Mouse (Mus musculus): Measurements from ENCODE around the gene Acer3.
A peak's percentile ranks its signal among the peaks of the same experiment; 100 is the strongest.

The Acer3 gene

DNA sequence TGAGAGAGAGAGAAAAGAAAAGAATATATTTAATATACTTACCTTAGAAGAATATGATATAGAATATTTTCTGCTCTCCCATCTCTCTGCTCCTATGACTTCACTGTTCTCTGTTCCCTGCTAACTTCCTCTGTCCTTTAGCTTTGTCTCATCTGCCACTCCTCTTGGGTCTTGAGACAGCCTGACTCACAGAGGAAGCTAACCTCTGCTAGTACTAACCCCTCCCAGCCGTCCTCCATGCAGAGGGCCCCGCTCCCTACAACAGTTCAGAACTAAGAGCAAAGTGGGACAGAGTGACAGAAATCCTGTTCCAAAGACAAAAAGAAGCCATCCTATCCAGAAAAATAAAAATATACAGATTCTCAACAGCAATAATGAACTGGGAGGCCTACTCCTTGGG, at the start of gene Acer3:
Gene Acer3, minus strand, starts transcription at position 126 of the 400 bp plus-strand sequence.
- ATAC-seq (ENCODE audit: insufficient number of reproducible peaks, low FRiP score, low TSS enrichment): no peak

DNA sequence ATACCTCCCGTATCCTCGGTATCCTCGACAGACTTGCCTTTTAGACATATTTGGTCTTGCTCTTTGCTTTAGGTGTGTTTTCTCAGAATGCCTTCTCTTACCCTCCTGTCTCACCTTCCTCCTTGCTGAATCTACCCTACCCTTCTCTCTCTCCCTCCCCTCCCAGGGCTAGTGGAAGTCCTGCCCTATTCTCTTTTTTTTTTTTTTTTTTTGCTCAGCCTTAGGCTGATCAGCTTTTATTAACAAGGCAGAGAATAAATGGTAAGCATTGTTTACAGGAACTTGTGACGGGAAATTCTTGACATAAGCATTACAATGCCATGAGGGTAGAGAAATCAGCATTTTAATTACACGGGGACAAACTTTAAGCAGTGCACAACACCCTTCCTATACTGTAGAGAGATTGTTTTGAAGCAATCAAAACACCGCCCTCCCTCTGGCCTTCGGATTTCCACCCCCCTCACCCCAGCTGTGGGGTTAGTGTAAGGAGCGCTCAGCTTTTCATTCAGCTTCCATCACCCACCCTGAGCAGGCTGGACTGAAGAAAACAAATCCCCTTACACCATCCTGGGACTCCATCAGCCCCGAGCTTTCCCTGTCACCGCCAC, 48.9 kb upstream of the Acer3 start:
- no peak for ATAC-seq (ENCODE audit: insufficient number of reproducible peaks, low FRiP score, low TSS enrichment)

- ATAC-seq (ENCODE audit: insufficient number of reproducible peaks, low FRiP score, low TSS enrichment): no peak
Observed at GRCm38 (mm10) chr7:98361662-98362061, 40.7 kb upstream of the Acer3 start.

GRCm38 (mm10) chr7:98361063-98361652, 40.1 kb upstream of the Acer3 start, which contains the start of gene Tsku:
Gene Tsku, minus strand, starts transcription at chr7:98361328.
- ATAC-seq (ENCODE audit: insufficient number of reproducible peaks, low FRiP score, low TSS enrichment): peak; percentile 58

DNA sequence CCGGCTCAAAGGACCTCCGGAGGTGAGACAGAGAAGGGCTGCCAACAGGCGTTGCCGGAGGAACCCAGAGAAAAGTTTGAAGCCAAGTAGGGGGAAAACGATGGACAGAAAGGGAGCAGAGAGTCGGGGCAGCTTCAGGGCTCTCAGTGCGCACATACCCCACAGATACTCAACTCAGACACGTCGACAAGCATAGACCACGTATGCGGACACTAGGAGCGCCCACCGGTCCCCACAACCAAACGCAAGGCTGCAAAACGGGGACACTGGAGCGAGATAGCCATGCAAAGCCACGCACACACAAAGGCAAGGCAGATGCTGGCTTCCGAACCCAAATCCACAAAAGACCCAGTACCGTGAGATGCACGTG, 39.6 kb upstream of the Acer3 start:
- no peak for ATAC-seq (ENCODE audit: insufficient number of reproducible peaks, low FRiP score, low TSS enrichment)

DNA sequence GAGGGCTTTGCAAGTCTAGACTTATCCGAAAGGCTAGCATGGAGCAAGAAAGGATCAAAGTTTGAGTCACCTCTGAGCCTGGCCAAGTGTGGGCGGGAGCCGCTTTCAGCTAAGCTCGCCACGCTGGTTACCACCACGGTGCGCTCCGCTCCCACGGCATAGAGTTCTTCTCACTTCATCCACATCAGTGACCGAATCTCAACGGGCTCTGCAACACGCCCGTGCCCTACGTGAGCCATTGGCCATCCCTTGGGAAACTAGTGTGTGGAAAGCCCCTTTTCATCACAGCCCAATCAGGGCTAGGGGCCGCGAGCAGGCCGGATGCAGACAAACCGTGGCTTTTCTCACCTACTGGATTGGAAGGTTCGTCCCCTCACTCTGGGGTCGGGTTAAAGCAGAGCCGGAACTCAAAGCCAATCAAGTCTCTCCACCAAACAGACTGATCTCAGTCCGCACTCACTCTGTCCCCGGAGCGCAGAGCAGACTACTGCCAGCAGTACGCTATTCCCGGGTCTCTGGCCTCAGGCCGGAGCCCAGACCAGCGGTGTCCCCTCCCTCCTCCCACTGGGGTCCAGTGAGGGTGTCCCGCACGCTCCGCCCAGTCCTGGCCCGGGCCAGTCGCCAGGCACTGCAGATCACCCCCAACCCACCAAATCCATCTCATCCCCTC, 39.1 kb upstream of the Acer3 start:
- 0 out of 2 replicates have a peak, but pooled peaks have one; percentile 29 for ATAC-seq (ENCODE audit: insufficient number of reproducible peaks, low FRiP score, low TSS enrichment)

DNA sequence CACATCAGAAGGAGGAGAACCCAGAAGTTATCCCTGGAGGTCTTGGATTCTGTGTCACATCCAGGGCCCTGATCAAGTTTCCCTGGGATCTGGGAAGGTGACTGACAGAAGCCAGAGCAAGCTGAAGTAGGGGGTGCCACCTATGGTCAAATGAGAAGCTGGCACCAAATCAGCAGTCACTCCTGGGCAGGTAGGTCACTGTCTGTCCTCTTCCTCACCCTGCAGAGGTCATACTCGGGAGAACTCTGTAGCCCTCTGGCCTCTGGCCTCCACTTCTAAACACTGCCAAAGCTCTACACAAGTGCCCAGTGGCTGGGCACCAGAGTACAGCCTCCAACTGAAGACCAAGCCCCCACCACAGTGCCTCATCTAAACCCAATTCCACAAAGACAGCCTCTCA, 37.0 kb upstream of the Acer3 start:
- ATAC-seq (ENCODE audit: insufficient number of reproducible peaks, low FRiP score, low TSS enrichment): no peak

DNA sequence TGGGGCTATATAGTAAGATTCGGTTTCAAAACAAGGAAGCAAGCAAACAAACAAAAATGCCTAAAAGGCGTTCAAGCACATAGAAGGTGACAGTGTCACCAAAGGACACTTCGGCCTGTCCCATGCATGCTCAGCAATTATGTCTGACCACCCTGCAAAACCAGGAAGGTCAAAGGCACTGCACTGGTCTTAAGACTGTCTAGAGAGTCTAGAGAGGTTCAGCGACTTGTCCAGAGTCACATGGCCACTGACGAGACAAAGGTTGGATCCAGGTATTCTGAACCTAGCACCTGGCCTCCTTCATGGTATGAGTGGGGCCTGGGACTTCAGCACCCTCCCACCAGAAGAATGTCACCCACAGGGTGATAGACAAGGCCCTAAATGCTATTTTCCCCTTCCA, 36.3 kb upstream of the Acer3 start:
- no peak for ATAC-seq (ENCODE audit: insufficient number of reproducible peaks, low FRiP score, low TSS enrichment)

GRCm38 (mm10) chr7:98354921-98355310, 33.9 kb upstream of the Acer3 start:
- ATAC-seq (ENCODE audit: insufficient number of reproducible peaks, low FRiP score, low TSS enrichment): no peak

- ATAC-seq (ENCODE audit: insufficient number of reproducible peaks, low FRiP score, low TSS enrichment): no peak
Observed at GRCm38 (mm10) chr7:98354160-98354920, 33.3 kb upstream of the Acer3 start.

DNA sequence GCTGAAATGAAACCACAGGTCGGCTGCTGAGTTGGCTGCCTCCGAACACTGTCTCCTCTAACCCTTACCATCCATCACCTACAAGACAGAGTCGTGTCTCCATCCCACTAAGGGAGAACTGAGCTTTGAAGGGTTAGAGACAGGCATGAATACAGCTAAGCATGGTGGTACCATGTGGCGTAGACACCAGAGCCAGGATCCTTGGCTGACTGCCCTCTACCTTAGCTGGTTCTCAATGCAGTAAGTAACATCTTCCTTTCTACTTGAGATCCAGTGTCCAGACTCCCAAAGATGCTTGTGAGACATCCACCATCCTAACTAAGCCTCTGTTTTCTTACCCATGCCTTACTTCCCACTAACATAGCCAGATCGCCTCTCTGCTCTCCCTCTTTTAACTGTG, 32.6 kb upstream of the Acer3 start:
- ATAC-seq (ENCODE audit: insufficient number of reproducible peaks, low FRiP score, low TSS enrichment): no peak

- no peak for ATAC-seq (ENCODE audit: insufficient number of reproducible peaks, low FRiP score, low TSS enrichment)
Observed at GRCm38 (mm10) chr7:98351523-98351922, 30.5 kb upstream of the Acer3 start.

DNA sequence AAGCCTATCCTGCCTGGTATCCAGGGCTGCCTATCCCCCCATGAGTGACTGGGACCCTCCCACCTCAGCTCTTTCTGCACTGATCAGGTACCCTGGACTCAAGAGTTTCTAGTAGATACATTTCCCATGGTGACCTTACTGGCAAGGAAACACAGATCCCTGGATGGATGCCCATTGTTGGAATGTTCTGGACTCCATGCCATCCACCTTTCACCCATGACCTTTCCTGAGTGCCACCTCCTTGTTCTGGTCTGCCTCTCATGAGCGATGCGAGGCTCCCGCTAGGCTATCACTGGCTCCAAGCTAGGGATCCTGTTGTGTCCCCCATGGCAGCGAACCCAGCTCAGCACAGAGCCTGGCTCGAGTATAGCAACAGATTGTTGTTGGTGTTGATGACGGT, 28.8 kb upstream of the Acer3 start:
- ATAC-seq (ENCODE audit: insufficient number of reproducible peaks, low FRiP score, low TSS enrichment): no peak

- peak; percentile 57; the same call in 1 of the 2 replicates for ATAC-seq (ENCODE audit: insufficient number of reproducible peaks, low FRiP score, low TSS enrichment)
Observed at GRCm38 (mm10) chr7:98349096-98349495, 28.1 kb upstream of the Acer3 start.

DNA sequence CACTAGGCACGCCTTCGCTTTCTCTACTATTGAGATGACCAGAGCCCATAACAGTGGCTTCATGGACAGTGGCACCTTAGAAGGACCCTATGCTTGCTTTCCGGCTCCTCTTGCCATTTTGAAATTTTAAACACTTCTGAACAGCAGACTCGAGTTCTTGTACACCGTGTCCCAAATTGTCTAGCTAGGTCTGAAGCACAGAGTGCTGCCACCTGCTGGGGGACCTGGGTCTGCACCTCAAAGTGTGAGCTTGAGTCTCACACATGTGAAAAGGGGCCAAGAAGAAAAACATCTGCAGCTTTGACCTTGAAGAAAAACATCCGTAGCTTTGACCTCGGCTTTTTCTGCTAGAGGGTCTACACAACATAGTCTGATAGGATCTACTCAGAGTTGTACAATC, 27.0 kb upstream of the Acer3 start:
- ATAC-seq (ENCODE audit: insufficient number of reproducible peaks, low FRiP score, low TSS enrichment): no peak

GRCm38 (mm10) chr7:98347471-98347870, 26.5 kb upstream of the Acer3 start:
- ATAC-seq (ENCODE audit: insufficient number of reproducible peaks, low FRiP score, low TSS enrichment): no peak

DNA sequence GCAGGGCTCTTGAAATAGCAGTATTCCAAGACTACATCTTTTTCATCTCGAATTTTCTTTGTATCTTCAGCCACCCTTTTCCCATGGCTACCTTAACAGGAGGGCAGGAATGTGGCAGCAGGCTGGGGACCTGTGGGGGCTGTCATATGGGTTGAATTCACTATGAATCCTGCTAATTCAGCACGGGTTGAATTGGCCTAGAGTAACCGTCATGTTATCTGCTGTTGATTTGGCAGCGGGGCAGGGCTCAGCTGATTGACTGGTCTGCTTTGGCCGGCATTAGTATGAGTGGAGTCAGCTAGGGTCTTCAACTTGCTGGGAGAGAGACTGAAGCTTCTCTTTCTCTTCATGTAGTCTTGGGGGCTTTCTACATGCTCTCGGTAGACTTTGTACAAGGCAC, 24.0 kb upstream of the Acer3 start:
- no peak for ATAC-seq (ENCODE audit: insufficient number of reproducible peaks, low FRiP score, low TSS enrichment)

DNA sequence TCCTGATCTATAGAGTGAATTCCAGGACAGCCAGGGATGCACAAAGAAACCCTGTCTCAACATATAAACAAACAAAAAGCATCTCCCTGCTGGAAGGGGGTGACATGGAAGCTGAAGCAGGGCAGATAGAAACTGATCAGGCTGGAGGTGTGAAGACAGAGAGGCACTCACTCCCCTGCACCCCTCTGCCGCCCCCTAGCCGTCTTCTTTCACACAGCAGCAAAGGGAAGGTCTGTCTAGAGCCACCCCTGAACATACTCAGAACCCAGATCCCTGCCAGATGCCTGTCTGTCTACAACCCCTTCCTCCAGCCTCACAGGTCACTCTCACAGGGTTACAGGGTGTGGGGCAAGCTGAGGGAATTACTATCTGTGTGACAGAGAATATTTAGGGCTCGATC, 23.4 kb upstream of the Acer3 start:
- ATAC-seq (ENCODE audit: insufficient number of reproducible peaks, low FRiP score, low TSS enrichment): no peak

DNA sequence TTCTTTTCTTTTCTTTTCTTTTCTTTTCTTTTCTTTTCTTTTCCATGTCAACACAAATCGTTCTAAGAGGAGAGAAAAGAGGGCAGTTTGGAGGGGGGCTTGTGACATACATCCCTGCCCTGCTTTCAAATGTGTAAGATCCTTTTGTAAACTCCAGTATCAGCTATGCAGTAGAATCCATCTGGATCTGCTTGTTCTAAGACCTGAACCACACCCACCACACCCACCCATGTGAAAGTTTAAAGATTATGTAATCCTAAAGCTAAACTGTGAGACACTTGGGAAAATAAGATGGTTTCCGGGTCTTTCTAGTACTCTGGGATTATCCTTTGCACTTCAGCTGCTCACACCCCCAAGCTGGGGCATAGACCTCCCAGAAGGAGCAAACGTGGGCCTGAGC, 21.2 kb upstream of the Acer3 start:
- no peak for ATAC-seq (ENCODE audit: insufficient number of reproducible peaks, low FRiP score, low TSS enrichment)

DNA sequence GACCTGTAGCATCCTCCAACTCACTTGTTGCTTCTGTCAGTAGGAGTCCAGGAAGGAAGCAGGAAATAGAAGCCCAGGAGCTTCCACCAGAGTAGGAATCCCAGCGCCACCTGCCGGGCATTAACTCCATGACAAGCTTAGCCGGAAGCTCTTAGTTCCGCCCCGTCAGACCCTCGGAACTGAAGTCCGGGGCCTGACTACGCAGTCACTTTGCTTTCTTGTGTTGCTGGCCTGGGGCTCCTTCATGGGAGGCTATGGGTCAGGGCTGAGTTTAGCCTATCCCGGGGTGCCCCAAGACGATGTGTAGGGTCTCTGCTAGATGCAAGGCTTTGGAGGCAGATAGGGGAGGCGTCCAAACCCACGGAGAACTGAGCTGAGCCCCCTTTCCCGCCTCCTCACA, 20.5 kb upstream of the Acer3 start:
- 0 out of 2 replicates have a peak, but pooled peaks have one; percentile 31 for ATAC-seq (ENCODE audit: insufficient number of reproducible peaks, low FRiP score, low TSS enrichment)

DNA sequence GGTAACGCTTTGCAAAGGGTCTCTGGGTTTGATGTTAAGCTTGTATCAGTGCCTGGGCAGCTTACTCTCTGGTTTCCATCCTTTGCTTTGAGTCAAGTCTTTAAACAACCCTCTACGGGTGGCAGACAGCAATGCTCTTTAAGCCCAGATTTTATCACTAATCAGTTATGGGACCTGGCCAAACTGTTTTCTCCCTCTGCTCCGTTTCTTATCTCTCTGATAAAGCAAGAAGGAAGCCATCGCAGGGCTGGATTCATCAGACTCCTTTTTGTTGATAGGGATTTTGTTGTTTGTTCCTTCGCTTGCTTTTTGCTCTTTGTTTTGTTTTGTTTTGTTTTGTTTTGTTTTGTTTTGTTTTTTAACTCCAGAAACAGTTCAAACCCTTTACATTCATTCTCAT, 19.3 kb upstream of the Acer3 start:
- ATAC-seq (ENCODE audit: insufficient number of reproducible peaks, low FRiP score, low TSS enrichment): no peak

Data from cerebellum, adult (tissue).